9 mouse cellular contexts compared by ENCODE assay signal in genomic region chr2:165325521-165326303, GRCm38 (mm10). TPM values are rescaled to one million over a fixed set of nuclear protein-coding genes. Genes with fewer than 3 reads are reported as not detected.
DNase-seq lines count a peak whose midpoint lies in the region; ATAC-seq and TF ChIP-seq lines count a peak whose summit lies in the region.
"Had no signal": no experiment of that assay in that cellular context is flagged by ENCODE, and none has a peak within 500 bp of the region (broad histone marks: within the 10 kb centered on the region; RNA-seq: fewer than 3 reads in every experiment).

No protein-coding gene starts in this region.

- peak; percentile 37 for DNase-seq in embryo, embryonic 10.5 days (ENCODE audit: low spot score)
- DNase-seq in embryo, embryonic 10 days (ENCODE audit: low spot score): no peak
- no peak for DNase-seq in CH12.LX (ENCODE audit: extremely low read depth)
- DNase-seq in limb, embryonic 10.5 days (ENCODE audit: low spot score): no peak
- DNase-seq in adrenal gland, postnatal 4 days (ENCODE audit: low spot score in 2 of 2): no peak

- H3K4me1 ChIP-seq in CH12.LX (ENCODE audit: control insufficient read depth in 1 of 2, insufficient read depth in 2 of 2): peaks cover 9 to 30% of the 10 kb centered on the region in 2 experiments
- H3K4me1 ChIP-seq in embryonic fibroblast, embryonic 13.5 days (ENCODE audit: control insufficient read depth, insufficient read depth, low read length): peaks cover 7% of the 10 kb centered on the region
- H3K4me1 ChIP-seq in limb, embryonic 10.5 days: peaks cover 55% of the 10 kb centered on the region
- H3K4me1 ChIP-seq in midbrain, embryonic 16.5 days (ENCODE audit: control insufficient read depth, insufficient read depth, low read length): peaks cover 47% of the 10 kb centered on the region

- in situ Hi-C loops in CH12.LX (cut with MboI; ENCODE audit: low pct_ligation_motif_present, low pct_unique_long_range_greater_than_20kb, low sequenced_read_pairs): no loop called here

- TF ChIP-seq CTCF in CH12.LX (conservative IDR thresholded peaks at IDR 0.05 in 1 of 2, IDR thresholded peaks at IDR 0.05 in 1 of 2; ENCODE audit: low read depth in 2 of 2, low read length in 2 of 2): no peak
- TF ChIP-seq CTCF in embryonic fibroblast, embryonic 13.5 days (IDR thresholded peaks at IDR 0.05; ENCODE audit: borderline replicate concordance, insufficient read depth, low read length): no peak

- no peak for TF ChIP-seq POLR2A in CH12.LX (IDR thresholded peaks at IDR 0.05; ENCODE audit: low read depth, low read length)
- TF ChIP-seq POLR2A in embryonic fibroblast, embryonic 13.5 days (IDR thresholded peaks at IDR 0.05; ENCODE audit: low read depth, low read length): no peak

- H3K9ac ChIP-seq in CH12.LX (ENCODE audit: insufficient read depth, low read depth): peak overlapping the region; percentile 51
- H3K9ac ChIP-seq in midbrain, embryonic 16.5 days (ENCODE audit: low read depth, low read length): peak overlapping the region; percentile 82

- dilution Hi-C loops in CH12.LX (cut with MboI; ENCODE audit: extremely low pct_ligation_motif_present, extremely low pct_unique_long_range_greater_than_20kb, low sequenced_read_pairs): no loop called here

- H3K4me2 ChIP-seq in CH12.LX (ENCODE audit: insufficient read depth, low read depth, poor library complexity, severe bottlenecking): peak overlapping the region; percentile 53
- H3K4me2 ChIP-seq in midbrain, embryonic 16.5 days (ENCODE audit: low read length): peak overlapping the region; percentile 72

- no peak overlapping the region for H3K27ac ChIP-seq in CH12.LX (ENCODE audit: insufficient read depth, low read depth)
- H3K27ac ChIP-seq in embryonic fibroblast, embryonic 13.5 days (ENCODE audit: insufficient read depth, low read length): peak overlapping the region; percentile 2
- peak overlapping the region; percentile 89 for H3K27ac ChIP-seq in limb, embryonic 10.5 days
- H3K27ac ChIP-seq in midbrain, embryonic 16.5 days (ENCODE audit: low read length): peak overlapping the region; percentile 71

- peaks cover 23% of the 10 kb centered on the region for H3K27me3 ChIP-seq in CH12.LX (replicated peaks)
- peaks cover 17% of the 10 kb centered on the region; the same call in 1 of the 2 replicates for H3K27me3 ChIP-seq in limb, embryonic 10.5 days (ENCODE audit: low read depth, poor library complexity, severe bottlenecking)
- no peaks in the 10 kb centered on the region for H3K27me3 ChIP-seq in midbrain, embryonic 16.5 days (ENCODE audit: control insufficient read depth, insufficient read depth, low read depth, low read length)

- H3K4me3 ChIP-seq in CH12.LX (replicated peaks in 1 of 3; ENCODE audit: low read depth in 2 of 3, low read length in 2 of 3, poor library complexity in 1 of 3): peak overlapping the region; percentile 70 to 85 (median 76)
- H3K4me3 ChIP-seq in embryonic fibroblast, embryonic 13.5 days (ENCODE audit: insufficient read depth, low read length): peak overlapping the region; percentile 84
- H3K4me3 ChIP-seq in limb, embryonic 10.5 days: peak overlapping the region; percentile 89
- H3K4me3 ChIP-seq in midbrain, embryonic 16.5 days (ENCODE audit: low read depth, low read length): peak overlapping the region; percentile 66

- 2% methylated on average over 30 of the region's 30 CpGs for WGBS in limb, embryonic 10.5 days
- WGBS in midbrain, embryonic 16.5 days: under 1% methylated on average over 30 of the region's 30 CpGs

- ATAC-seq in midbrain, embryonic 16.5 days: peak; percentile 44
- no peak for ATAC-seq in inflammation-experienced regulatory T-cells, adult 6 months

- no peaks in the 10 kb centered on the region for H3K79me2 ChIP-seq in CH12.LX (replicated peaks; ENCODE audit: control insufficient read depth, extremely low read depth, insufficient read depth, poor library complexity, severe bottlenecking)

- peaks cover 2 to 18% of the 10 kb centered on the region in 2 experiments for H3K36me3 ChIP-seq in CH12.LX (replicated peaks in 1 of 2; ENCODE audit: control insufficient read depth in 1 of 2, insufficient read depth in 1 of 2, low read length in 1 of 2)
- H3K36me3 ChIP-seq in limb, embryonic 10.5 days: peaks cover 4% of the 10 kb centered on the region
- no peaks in the 10 kb centered on the region for H3K36me3 ChIP-seq in midbrain, embryonic 16.5 days (ENCODE audit: control insufficient read depth, insufficient read depth, low read length)

- no peak for TF ChIP-seq EP300 in CH12.LX (IDR thresholded peaks at IDR 0.05; ENCODE audit: low read length)

- TF ChIP-seq RAD21 in CH12.LX (IDR thresholded peaks at IDR 0.05; ENCODE audit: low read depth, low read length): no peak

- H3K9me3 ChIP-seq in CH12.LX (replicated peaks; ENCODE audit: low read length): no peaks in the 10 kb centered on the region
- H3K9me3 ChIP-seq in limb, embryonic 10.5 days (replicated peaks): no peaks in the 10 kb centered on the region
- no peaks in the 10 kb centered on the region for H3K9me3 ChIP-seq in midbrain, embryonic 16.5 days (replicated peaks; ENCODE audit: control insufficient read depth, low read length, poor library complexity, severe bottlenecking)

TF ChIP-seq in CH12.LX, 34 proteins besides CTCF, POLR2A, EP300 and RAD21:
- TF ChIP-seq USF2 (conservative IDR thresholded peaks at IDR 0.05; ENCODE audit: low read depth, low read length): no peak
- TF ChIP-seq TCF12 (IDR thresholded peaks at IDR 0.05; ENCODE audit: low read depth, low read length): no peak
- TF ChIP-seq PAX5 (IDR thresholded peaks at IDR 0.05; ENCODE audit: low read length): no peak
- no peak for TF ChIP-seq KAT2A (IDR thresholded peaks at IDR 0.05; ENCODE audit: insufficient replicate concordance, low read length)
- no peak for TF ChIP-seq MAFK (IDR thresholded peaks at IDR 0.05; ENCODE audit: insufficient replicate concordance, low read length)
TF ChIP-seq in CH12.LX: peak in this region for 0.

RNA-seq across cellular contexts. Expression of gene Elmo2, which starts 0.6 kb away (rescaled TPM):
- total RNA-seq in CH12.LX (2012; rRNA removed): 11.7 and 13.2 TPM in 2 replicates
- 9.0 and 9.6 TPM in 2 replicates for total RNA-seq in CH12.LX (2014; rRNA removed)
- polyA plus RNA-seq in CH12.LX (2012; ENCODE audit: insufficient read length, low read depth): 8.4 and 10.1 TPM in 2 replicates
- 57.5 and 66.3 TPM in 2 replicates for polyA plus RNA-seq in embryonic fibroblast, embryonic 13.5 days (2011; ENCODE audit: insufficient read length, low read depth, missing spikeins)
- polyA plus RNA-seq in limb, embryonic 10.5 days (2016; fragmentation: Nextera tagmentation; extraction: Ambion mirVana): 76.9 and 94.2 TPM in 2 replicates
- polyA plus RNA-seq in midbrain, embryonic 16.5 days (2015; fragmentation: Nextera tagmentation; extraction: Ambion mirVana): 108 and 112 TPM in 2 replicates
- polyA plus RNA-seq in inflammation-experienced regulatory T-cells, adult 6 months (2017; shearing (Covaris generic)): 10 to 100 TPM; 36.8 to 43.5 (median 42.5) TPM
- total RNA-seq in adrenal gland, postnatal 4 days (2021): 10 to 100 TPM; 37.3 to 45.7 TPM

RNA-seq across cellular contexts. Expression of gene Slc35c2, which starts 38.0 kb away (rescaled TPM):
- total RNA-seq in CH12.LX (2012; rRNA removed) (45.5 and 49.3 TPM in 2 replicates), CH12.LX (2014; rRNA removed) (41.6 and 55.3 TPM in 2 replicates)
- polyA plus RNA-seq in CH12.LX (2012; ENCODE audit: insufficient read length, low read depth): 35.2 and 57.8 TPM in 2 replicates
- polyA plus RNA-seq in embryonic fibroblast, embryonic 13.5 days (2011; ENCODE audit: insufficient read length, low read depth, missing spikeins): 35.8 and 40.8 TPM in 2 replicates
- 61.3 and 65.5 TPM in 2 replicates for polyA plus RNA-seq in limb, embryonic 10.5 days (2016; fragmentation: Nextera tagmentation; extraction: Ambion mirVana)
- 68.0 and 71.9 TPM in 2 replicates for polyA plus RNA-seq in midbrain, embryonic 16.5 days (2015; fragmentation: Nextera tagmentation; extraction: Ambion mirVana)
- 10 to 100 TPM; 36.4 to 44.9 (median 44.1) TPM for polyA plus RNA-seq in inflammation-experienced regulatory T-cells, adult 6 months (2017; shearing (Covaris generic))
- total RNA-seq in adrenal gland, postnatal 4 days (2021): 10 to 100 TPM; 48.2 to 48.7 TPM

RNA-seq across cellular contexts. Expression of gene Zfp663, which starts 42.8 kb away (rescaled TPM):
- total RNA-seq in CH12.LX (2012; rRNA removed) (not detected in 2 replicates), CH12.LX (2014; rRNA removed) (not detected in 2 replicates)
- polyA plus RNA-seq in CH12.LX (2012; ENCODE audit: insufficient read length, low read depth): not detected in 2 replicates
- polyA plus RNA-seq in embryonic fibroblast, embryonic 13.5 days (2011; ENCODE audit: insufficient read length, low read depth, missing spikeins): not detected in 2 replicates
- 0.64 and 1.3 TPM in 2 replicates for polyA plus RNA-seq in limb, embryonic 10.5 days (2016; fragmentation: Nextera tagmentation; extraction: Ambion mirVana)
- 7.3 and 9.1 TPM in 2 replicates for polyA plus RNA-seq in midbrain, embryonic 16.5 days (2015; fragmentation: Nextera tagmentation; extraction: Ambion mirVana)
- polyA plus RNA-seq in inflammation-experienced regulatory T-cells, adult 6 months (2017; shearing (Covaris generic)): not detected
- total RNA-seq in adrenal gland, postnatal 4 days (2021): under 1 TPM in 1 of 2 experiments, not detected in 1; 0.34 TPM
- total RNA-seq: gastrocnemius, postnatal 36 days had no signal
